Mouse (Mus musculus): Measurements from ENCODE around the gene Amdhd2. TPM values are rescaled to one million over a fixed set of nuclear protein-coding genes. Genes with fewer than 3 reads are reported as not detected.
"Not testable (repeated sequence)": the region's sequence is repeated elsewhere in the genome, so short reads cannot be mapped to it uniquely, and the experiment has no call there.

Gene Amdhd2
- polyA plus RNA-seq, 1 experiment, result 58.3 TPM

DNA sequence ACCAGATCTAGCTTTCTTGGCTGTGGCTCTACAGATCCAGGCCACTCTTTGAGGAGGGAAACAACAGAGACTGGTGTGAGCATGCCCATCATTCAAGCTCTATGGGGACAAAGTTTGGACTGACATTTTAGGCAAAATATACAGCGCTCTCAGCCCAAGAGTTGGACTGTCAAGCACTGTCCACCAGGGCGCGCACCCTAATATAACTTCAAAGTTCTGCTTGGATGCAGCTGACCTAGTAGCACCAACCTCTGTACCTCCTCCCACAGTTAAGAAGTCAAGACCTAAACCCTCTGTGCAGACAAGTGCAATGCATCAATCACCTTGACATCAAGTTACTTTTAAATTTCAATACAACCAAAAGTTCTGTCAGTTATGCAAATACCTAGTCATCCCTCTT lies 32.0 kb downstream of the Amdhd2 start:
- Histone ChIP-seq H3K4me1 (ENCODE audit: control insufficient read depth, insufficient read depth, low read length) (peaks cover 19% of the 10 kb centered on the region), H3K4me3 (replicated peaks; ENCODE audit: extremely low read depth, low read depth, low read length) (no peak overlapping the region)
- 95% methylated on average over 3 of the region's 3 CpGs for WGBS
- DNase-seq, result no peak
- TF ChIP-seq POLR2A (IDR thresholded peaks at IDR 0.05; ENCODE audit: borderline replicate concordance, extremely low read depth, low read depth, low read length) (no peak), CTCF (IDR thresholded peaks at IDR 0.05; ENCODE audit: insufficient read depth, low read length) (no peak)

DNA sequence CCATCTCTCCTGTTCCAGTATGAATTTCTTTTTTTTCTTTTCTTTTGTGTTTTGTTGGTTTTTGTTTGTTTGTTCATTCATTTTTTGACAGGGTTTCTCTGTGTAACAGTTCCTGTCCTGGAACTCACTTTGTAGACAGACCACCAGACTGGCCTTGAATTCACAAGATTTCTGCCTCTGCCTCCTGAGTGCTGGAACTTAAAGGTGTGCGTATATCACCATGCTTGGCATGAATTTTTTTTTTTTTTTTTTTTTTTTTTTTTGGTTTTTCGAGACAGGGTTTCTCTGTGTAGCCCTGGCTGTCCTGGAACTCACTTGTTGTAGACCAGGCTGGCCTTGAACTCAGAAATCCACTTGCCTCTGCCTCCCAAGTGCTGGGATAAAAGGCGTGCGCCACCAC lies 34.3 kb downstream of the Amdhd2 start:
- peaks cover 18% of the 10 kb centered on the region for H3K4me1 ChIP-seq (ENCODE audit: control insufficient read depth, insufficient read depth, low read length)
- WGBS, result 81% methylated on average over 4 of the region's 4 CpGs
- not testable (repeated sequence) for H3K4me3 ChIP-seq (replicated peaks; ENCODE audit: extremely low read depth, low read depth, low read length); DNase-seq

DNA sequence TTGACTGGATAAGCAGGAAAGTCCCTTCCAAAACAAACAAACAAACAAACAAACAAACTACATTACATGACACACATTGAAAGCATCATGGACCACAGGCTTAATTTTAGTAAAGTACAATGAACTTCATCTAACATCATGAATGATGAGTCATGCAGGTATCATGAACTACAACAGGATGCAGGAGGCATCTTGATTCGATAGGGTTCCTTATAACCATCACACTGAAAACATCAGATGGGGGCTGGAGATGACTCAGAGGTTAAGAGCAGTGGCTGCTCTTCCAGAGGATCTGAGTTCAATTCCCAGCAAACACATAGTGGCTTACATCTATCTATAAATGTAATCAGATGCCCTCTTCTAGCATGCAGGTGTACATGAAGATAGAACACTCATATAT lies 36.0 kb downstream of the Amdhd2 start:
- TF ChIP-seq POLR2A (IDR thresholded peaks at IDR 0.05; ENCODE audit: borderline replicate concordance, extremely low read depth, low read depth, low read length) (no peak), CTCF (IDR thresholded peaks at IDR 0.05; ENCODE audit: insufficient read depth, low read length) (no peak)

DNA sequence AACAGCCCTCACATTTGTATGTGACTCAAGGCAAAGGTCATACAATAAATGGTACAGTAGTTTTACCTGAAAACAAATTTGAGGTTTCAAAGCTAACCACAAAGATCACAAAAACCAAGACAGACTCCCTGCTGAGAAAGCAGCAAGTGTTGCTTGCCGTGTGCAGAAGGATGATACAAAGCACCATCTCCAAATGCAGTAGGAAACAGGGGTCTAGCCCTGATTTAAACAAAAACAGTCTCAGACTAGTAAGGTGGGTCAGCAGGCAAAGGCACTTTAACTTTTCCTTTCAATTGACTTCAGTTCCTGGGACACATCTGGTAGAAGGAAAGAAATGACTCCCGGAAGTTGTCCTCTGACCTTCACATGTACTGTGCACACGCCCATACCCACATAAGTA lies 36.8 kb downstream of the Amdhd2 start:
- no peak for TF ChIP-seq CTCF (IDR thresholded peaks at IDR 0.05; ENCODE audit: insufficient read depth, low read length)
- TF ChIP-seq POLR2A (IDR thresholded peaks at IDR 0.05; ENCODE audit: borderline replicate concordance, extremely low read depth, low read depth, low read length), result no peak
- no peak overlapping the region for H3K4me3 ChIP-seq (replicated peaks; ENCODE audit: extremely low read depth, low read depth, low read length)
- WGBS, result 51% methylated on average over 3 of the region's 3 CpGs
- no peak for DNase-seq
- peaks cover 12% of the 10 kb centered on the region for H3K4me1 ChIP-seq (ENCODE audit: control insufficient read depth, insufficient read depth, low read length)

More for the DNA sequence above, 36.0 kb downstream of the Amdhd2 start:
- no peak for DNase-seq
- Histone ChIP-seq H3K4me3 (replicated peaks; ENCODE audit: extremely low read depth, low read depth, low read length) (no peak overlapping the region), H3K4me1 (ENCODE audit: control insufficient read depth, insufficient read depth, low read length) (peaks cover 12% of the 10 kb centered on the region)
- WGBS, result 56% methylated on average over 1 of the region's 1 CpGs

DNA sequence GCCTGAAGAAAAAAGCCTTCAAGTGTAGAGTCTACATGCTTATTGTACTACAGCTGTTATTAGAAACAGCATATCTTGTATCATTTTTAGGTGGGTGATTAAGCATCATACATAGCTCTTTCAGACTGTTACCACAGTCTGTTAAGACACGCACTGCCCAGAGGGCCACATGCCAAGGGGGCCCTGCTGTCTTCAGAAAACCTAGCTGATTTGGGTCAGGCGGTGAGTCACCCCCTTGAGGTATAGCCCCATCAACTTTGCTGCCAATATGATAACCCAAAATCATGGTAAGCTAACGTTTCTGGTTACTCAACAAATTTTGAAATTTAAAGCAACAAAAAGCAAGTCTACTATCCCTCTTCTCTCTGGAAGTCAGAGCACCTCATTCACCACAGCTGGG lies 44.1 kb downstream of the Amdhd2 start:
- TF ChIP-seq POLR2A (IDR thresholded peaks at IDR 0.05; ENCODE audit: borderline replicate concordance, extremely low read depth, low read depth, low read length), result no peak
- no peak for TF ChIP-seq CTCF (IDR thresholded peaks at IDR 0.05; ENCODE audit: insufficient read depth, low read length)
- DNase-seq, result no peak
- 50% methylated on average over 3 of the region's 3 CpGs for WGBS
- Histone ChIP-seq H3K4me1 (ENCODE audit: control insufficient read depth, insufficient read depth, low read length) (peaks cover 19% of the 10 kb centered on the region), H3K4me3 (replicated peaks; ENCODE audit: extremely low read depth, low read depth, low read length) (no peak overlapping the region)

DNA sequence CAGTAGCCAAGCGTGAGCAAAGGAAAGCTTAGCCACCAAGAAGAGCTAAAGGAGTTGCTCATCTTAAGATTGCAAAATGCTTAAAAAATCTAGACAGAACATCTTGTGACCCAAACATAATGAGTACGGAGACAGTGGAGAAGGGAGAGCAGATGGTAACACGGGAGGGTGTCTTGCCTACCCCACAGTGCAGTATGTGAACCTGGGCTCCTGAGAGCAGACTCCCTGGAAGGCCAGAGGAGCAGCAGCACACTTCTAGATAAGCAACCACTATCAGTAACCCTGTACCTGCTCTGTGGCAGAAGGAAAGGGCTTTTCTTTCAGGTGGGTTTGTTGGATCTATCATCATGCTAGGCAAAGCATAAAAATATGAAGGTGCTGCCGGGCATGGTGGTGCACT lies 50.5 kb downstream of the Amdhd2 start:
- no peak for DNase-seq
- H3K4me3 ChIP-seq (replicated peaks; ENCODE audit: extremely low read depth, low read depth, low read length), result no peak overlapping the region
- H3K4me1 ChIP-seq (ENCODE audit: control insufficient read depth, insufficient read depth, low read length), result peaks cover 17% of the 10 kb centered on the region
- WGBS, result 81% methylated on average over 4 of the region's 4 CpGs
- TF ChIP-seq CTCF (IDR thresholded peaks at IDR 0.05; ENCODE audit: insufficient read depth, low read length), result no peak
- TF ChIP-seq POLR2A (IDR thresholded peaks at IDR 0.05; ENCODE audit: borderline replicate concordance, extremely low read depth, low read depth, low read length), result no peak

DNA sequence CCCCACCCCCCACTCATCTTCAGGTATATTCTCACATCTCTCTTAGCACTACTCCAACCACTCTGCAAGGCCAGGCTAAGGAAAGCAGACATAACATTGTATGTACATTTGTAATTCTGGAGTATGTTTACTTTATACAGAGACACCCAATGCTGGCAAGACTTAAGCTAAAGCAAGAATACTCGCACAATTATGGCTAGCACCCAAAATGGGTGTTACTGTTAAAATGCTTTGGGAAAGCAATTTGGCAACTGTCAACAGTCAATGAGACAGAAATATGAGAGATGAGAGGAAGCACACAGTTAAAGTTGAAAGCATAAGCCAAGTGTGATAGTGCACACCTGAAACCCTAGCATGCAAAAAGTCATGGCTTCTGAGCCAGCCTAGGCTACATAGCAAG lies 52.3 kb downstream of the Amdhd2 start:
- TF ChIP-seq POLR2A (IDR thresholded peaks at IDR 0.05; ENCODE audit: borderline replicate concordance, extremely low read depth, low read depth, low read length) (no peak), CTCF (IDR thresholded peaks at IDR 0.05; ENCODE audit: insufficient read depth, low read length) (no peak)
- Histone ChIP-seq H3K4me3 (replicated peaks; ENCODE audit: extremely low read depth, low read depth, low read length) (no peak overlapping the region), H3K4me1 (ENCODE audit: control insufficient read depth, insufficient read depth, low read length) (peaks cover 10% of the 10 kb centered on the region)
- WGBS, result 17% methylated on average over 1 of the region's 1 CpGs
- DNase-seq, result no peak

DNA sequence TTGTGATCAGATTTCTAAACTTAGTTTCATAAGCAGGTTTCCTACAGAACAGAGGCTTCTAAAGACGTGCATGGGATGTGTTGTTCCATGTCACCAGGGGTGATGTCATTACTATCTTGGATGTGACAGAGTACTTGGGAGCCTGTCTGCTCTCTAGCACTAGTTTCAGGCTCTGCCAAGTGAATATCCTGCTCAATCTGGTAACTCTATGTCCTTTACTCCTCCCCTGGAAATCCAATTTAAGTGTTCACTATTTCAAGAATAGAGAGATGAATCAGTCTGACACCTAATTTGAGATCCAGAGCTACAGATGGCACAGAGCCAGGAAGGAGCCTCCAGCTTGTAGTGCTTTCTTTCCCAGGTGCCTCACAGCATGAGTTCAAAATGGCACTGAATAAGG lies 54.7 kb downstream of the Amdhd2 start:
- 71% methylated on average over 1 of the region's 1 CpGs for WGBS
- TF ChIP-seq CTCF (IDR thresholded peaks at IDR 0.05; ENCODE audit: insufficient read depth, low read length) (no peak), POLR2A (IDR thresholded peaks at IDR 0.05; ENCODE audit: borderline replicate concordance, extremely low read depth, low read depth, low read length) (no peak)
- 0 out of 2 replicates have a peak, but pooled peaks cover 5% of the 10 kb centered on the region for H3K4me1 ChIP-seq (ENCODE audit: control insufficient read depth, insufficient read depth, low read length)
- no peak overlapping the region for H3K4me3 ChIP-seq (replicated peaks; ENCODE audit: extremely low read depth, low read depth, low read length)
- DNase-seq, result no peak

Other genes with a start within 250 kb of the Amdhd2 start
- not detected in 2 replicates for gene Dcpp3, start 246.3 kb downstream of the Amdhd2 start, polyA plus RNA-seq (2012; rRNA removed)
- not detected in 2 replicates for gene Sbp, start 222.1 kb downstream of the Amdhd2 start, polyA plus RNA-seq (2012; rRNA removed)
- not detected in 2 replicates for gene Sbpl, start 208.5 kb downstream of the Amdhd2 start, polyA plus RNA-seq (2012; rRNA removed)
- gene Prss30, start 183.2 kb downstream of the Amdhd2 start, polyA plus RNA-seq (2012; rRNA removed), result 1.5 and 2.7 TPM in 2 replicates
- 0.11 and 0.96 TPM in 2 replicates for gene Prss22, start 165.7 kb downstream of the Amdhd2 start, polyA plus RNA-seq (2012; rRNA removed)
- 0.24 and 12.9 TPM in 2 replicates for gene Prss27, start 125.6 kb downstream of the Amdhd2 start, polyA plus RNA-seq (2012; rRNA removed)
- gene Kctd5, start 90.3 kb downstream of the Amdhd2 start, polyA plus RNA-seq (2012; rRNA removed), result 28.4 and 30.3 TPM in 2 replicates
- gene Pdpk1, start 12.8 kb downstream of the Amdhd2 start, polyA plus RNA-seq (2012; rRNA removed), result 16.4 and 19.8 TPM in 2 replicates
- 880 and 1,077 TPM in 2 replicates for gene Atp6v0c, start 5.9 kb upstream of the Amdhd2 start, polyA plus RNA-seq (2012; rRNA removed)
- gene Tbc1d24, start 41.8 kb upstream of the Amdhd2 start, polyA plus RNA-seq (2012; rRNA removed), result 13.9 and 30.2 TPM in 2 replicates
- 8.2 and 10.4 TPM in 2 replicates for gene Ntn3, start 45.8 kb upstream of the Amdhd2 start, polyA plus RNA-seq (2012; rRNA removed)
- 7.7 and 12.7 TPM in 2 replicates for gene Tedc2, start 57.1 kb upstream of the Amdhd2 start, polyA plus RNA-seq (2012; rRNA removed)
- 1.3 and 2.9 TPM in 2 replicates for gene Ccnf, start 87.7 kb upstream of the Amdhd2 start, polyA plus RNA-seq (2012; rRNA removed)
- 0.40 and 0.78 TPM in 2 replicates for gene Abca17, start 187.3 kb upstream of the Amdhd2 start, polyA plus RNA-seq (2012; rRNA removed)
- gene Abca3, start 188.2 kb upstream of the Amdhd2 start, polyA plus RNA-seq (2012; rRNA removed), result 231 and 262 TPM in 2 replicates